Mouse (Mus musculus): ENCODE data around the gene Ing3. TPM values are rescaled to one million over a fixed set of nuclear protein-coding genes. Genes with fewer than 3 reads are reported as not detected.

Gene Ing3
- total and polyA plus RNA-seq, 3 experiments: 12.5 to 27.0 (median 15.2) TPM

DNA sequence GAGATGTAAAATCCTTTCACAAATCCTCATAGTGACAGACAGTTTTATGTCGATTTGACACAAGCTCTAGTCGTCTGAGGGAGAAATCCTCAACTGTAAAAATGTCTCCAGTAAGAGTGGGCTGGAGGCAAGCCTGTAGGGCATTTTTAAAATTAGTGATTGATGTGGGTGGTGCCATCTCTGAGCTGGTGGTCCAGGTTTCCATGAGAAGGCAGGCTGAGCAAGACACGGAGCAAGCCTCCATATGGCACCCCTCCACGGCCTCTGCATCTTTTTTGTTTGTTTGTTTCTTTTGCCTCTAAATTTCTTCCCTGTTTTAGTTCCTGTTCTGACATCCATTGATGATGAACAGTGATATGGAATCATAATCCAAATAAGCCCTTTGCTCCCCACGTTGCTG is 63.1 kb downstream of the Ing3 start:
- DNase-seq (ENCODE audit: low spot score) (no peak), ATAC-seq (ENCODE audit: extremely low read depth, insufficient number of reproducible peaks, low FRiP score, poor library complexity, severe bottlenecking) (no peak)
- TF ChIP-seq TAL1 (conservative IDR thresholded peaks at IDR 0.05; ENCODE audit: low read depth, low read length) (no peak), CTCF (IDR thresholded peaks at IDR 0.05; ENCODE audit: low read depth, low read length) (no peak), GATA1 (IDR thresholded peaks at IDR 0.05; ENCODE audit: borderline replicate concordance, low read length) (no peak), GATA2 (IDR thresholded peaks at IDR 0.05; ENCODE audit: borderline replicate concordance, low read depth, low read length) (no peak)
- Histone ChIP-seq H3K36me3 (replicated peaks) (no peaks in the 10 kb centered on the region), H3K4me3 (ENCODE audit: low read depth, low read length) (no peak overlapping the region), H3K27me3 (ENCODE audit: insufficient read depth, low read length) (peaks cover 18% of the 10 kb centered on the region), H3K9me3 (replicated peaks) (no peaks in the 10 kb centered on the region), H3K4me1 (ENCODE audit: insufficient read depth, low read depth, low read length) (no peaks in the 10 kb centered on the region)

DNA sequence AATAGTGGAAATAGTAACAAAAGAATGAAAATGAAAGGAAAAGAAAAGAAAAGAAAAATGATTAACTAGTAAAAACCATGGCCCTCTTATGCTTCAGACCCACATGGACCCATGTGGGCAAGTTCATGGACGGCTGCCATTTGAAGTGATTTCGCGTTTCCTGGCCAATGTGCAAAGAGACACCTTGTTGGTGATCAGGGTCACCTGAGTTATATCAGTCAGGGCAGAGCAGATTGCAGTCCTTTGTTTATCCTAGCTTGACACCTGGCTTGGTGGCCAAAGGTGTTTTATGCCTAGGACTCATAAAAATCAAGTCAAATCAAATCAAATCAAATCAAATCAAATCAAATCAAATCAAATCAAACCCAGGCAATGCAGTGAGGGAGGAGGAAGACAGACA is 64.0 kb downstream of the Ing3 start:
- no peaks in the 10 kb centered on the region for H3K36me3 ChIP-seq (replicated peaks)
- H3K27me3 ChIP-seq (ENCODE audit: insufficient read depth, low read length): peaks cover 18% of the 10 kb centered on the region
- no peak for ATAC-seq (ENCODE audit: extremely low read depth, insufficient number of reproducible peaks, low FRiP score, poor library complexity, severe bottlenecking)
- DNase-seq (ENCODE audit: low spot score): no peak
- no peaks in the 10 kb centered on the region for H3K4me1 ChIP-seq (ENCODE audit: insufficient read depth, low read depth, low read length)
- H3K4me3 ChIP-seq (ENCODE audit: low read depth, low read length): no peak overlapping the region
- TF ChIP-seq POLR2AphosphoS5 (IDR thresholded peaks at IDR 0.05; ENCODE audit: insufficient replicate concordance, low read depth, low read length) (no peak), CTCF (IDR thresholded peaks at IDR 0.05; ENCODE audit: low read depth, low read length) (no peak), TAL1 (conservative IDR thresholded peaks at IDR 0.05; ENCODE audit: low read depth, low read length) (no peak), GATA1 (IDR thresholded peaks at IDR 0.05; ENCODE audit: borderline replicate concordance, low read length) (no peak), GATA2 (IDR thresholded peaks at IDR 0.05; ENCODE audit: borderline replicate concordance, low read depth, low read length) (no peak)
- H3K9me3 ChIP-seq (replicated peaks): no peaks in the 10 kb centered on the region

DNA sequence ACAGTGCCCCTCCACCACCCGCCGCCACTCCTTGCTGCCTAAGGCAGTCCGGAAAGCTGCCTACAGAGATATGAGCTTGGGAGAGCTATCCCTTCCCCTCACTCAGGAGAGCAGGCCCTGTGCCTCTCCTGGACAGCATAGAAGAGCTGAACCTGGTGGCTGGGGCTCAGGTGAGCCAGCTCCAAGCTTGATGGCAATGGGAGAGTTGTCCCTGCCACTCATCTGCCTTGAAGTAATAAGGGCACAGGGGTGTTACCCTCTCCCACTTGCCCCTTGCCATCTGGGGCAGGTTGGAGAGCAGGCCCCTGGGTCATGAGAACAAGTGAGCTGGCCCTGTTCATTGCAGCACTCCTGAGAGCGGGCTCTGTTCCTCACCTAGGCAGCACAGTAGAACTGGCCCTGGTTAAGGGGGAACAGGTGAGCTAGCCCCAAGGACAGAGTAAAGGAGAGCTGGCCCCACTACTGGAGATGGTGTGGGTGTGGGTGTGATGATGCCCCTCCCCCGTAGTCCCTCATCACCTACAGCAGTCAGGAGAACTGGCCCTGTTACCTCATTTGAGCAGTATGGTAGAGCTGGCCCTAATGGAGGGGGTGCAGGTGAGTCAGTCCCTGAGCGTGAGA is 65.0 kb downstream of the Ing3 start:
- H3K36me3 ChIP-seq (replicated peaks): no peaks in the 10 kb centered on the region
- no peak overlapping the region for H3K4me3 ChIP-seq (ENCODE audit: low read depth, low read length)
- H3K4me1 ChIP-seq (ENCODE audit: insufficient read depth, low read depth, low read length): no peaks in the 10 kb centered on the region
- ATAC-seq (ENCODE audit: extremely low read depth, insufficient number of reproducible peaks, low FRiP score, poor library complexity, severe bottlenecking): no peak
- TF ChIP-seq TAL1 (conservative IDR thresholded peaks at IDR 0.05; ENCODE audit: low read depth, low read length) (no peak), POLR2AphosphoS5 (IDR thresholded peaks at IDR 0.05; ENCODE audit: insufficient replicate concordance, low read depth, low read length) (no peak), GATA1 (IDR thresholded peaks at IDR 0.05; ENCODE audit: borderline replicate concordance, low read length) (no peak), GATA2 (IDR thresholded peaks at IDR 0.05; ENCODE audit: borderline replicate concordance, low read depth, low read length) (no peak), CTCF (IDR thresholded peaks at IDR 0.05; ENCODE audit: low read depth, low read length) (no peak)
- H3K9me3 ChIP-seq (replicated peaks): no peaks in the 10 kb centered on the region
- H3K27me3 ChIP-seq (ENCODE audit: insufficient read depth, low read length): peaks cover 20% of the 10 kb centered on the region
- no peak for DNase-seq (ENCODE audit: low spot score)

DNA sequence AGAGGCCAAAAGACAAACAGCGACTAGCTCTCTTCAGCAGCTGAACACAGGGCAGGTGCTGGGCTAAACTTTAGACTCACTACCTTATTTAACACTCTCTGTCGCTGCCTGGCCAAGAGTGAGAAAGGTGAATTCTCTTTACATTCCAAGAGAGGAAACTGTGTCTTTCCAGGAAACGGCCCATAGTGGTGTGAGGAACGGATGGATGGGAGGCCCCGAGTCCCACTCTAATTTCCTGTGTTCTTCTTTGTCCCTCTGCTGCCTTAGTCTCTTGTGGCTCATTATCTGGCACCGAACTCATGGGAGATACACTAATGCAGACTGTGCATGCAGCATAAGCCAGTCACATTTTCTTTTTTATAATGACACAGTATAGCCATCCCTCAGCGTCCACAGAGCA is 68.3 kb downstream of the Ing3 start:
- no peaks in the 10 kb centered on the region for H3K9me3 ChIP-seq (replicated peaks)
- ATAC-seq (ENCODE audit: extremely low read depth, insufficient number of reproducible peaks, low FRiP score, poor library complexity, severe bottlenecking) (no peak), DNase-seq (ENCODE audit: low spot score) (no peak)
- no peaks in the 10 kb centered on the region for H3K36me3 ChIP-seq (replicated peaks)
- H3K27me3 ChIP-seq (ENCODE audit: insufficient read depth, low read length): peaks cover 16% of the 10 kb centered on the region
- no peaks in the 10 kb centered on the region for H3K4me1 ChIP-seq (ENCODE audit: insufficient read depth, low read depth, low read length)
- no peak overlapping the region for H3K4me3 ChIP-seq (ENCODE audit: low read depth, low read length)
- TF ChIP-seq CTCF (IDR thresholded peaks at IDR 0.05; ENCODE audit: low read depth, low read length) (no peak), TAL1 (conservative IDR thresholded peaks at IDR 0.05; ENCODE audit: low read depth, low read length) (no peak), GATA2 (IDR thresholded peaks at IDR 0.05; ENCODE audit: borderline replicate concordance, low read depth, low read length) (no peak), POLR2AphosphoS5 (IDR thresholded peaks at IDR 0.05; ENCODE audit: insufficient replicate concordance, low read depth, low read length) (no peak), GATA1 (IDR thresholded peaks at IDR 0.05; ENCODE audit: borderline replicate concordance, low read length) (no peak)

DNA sequence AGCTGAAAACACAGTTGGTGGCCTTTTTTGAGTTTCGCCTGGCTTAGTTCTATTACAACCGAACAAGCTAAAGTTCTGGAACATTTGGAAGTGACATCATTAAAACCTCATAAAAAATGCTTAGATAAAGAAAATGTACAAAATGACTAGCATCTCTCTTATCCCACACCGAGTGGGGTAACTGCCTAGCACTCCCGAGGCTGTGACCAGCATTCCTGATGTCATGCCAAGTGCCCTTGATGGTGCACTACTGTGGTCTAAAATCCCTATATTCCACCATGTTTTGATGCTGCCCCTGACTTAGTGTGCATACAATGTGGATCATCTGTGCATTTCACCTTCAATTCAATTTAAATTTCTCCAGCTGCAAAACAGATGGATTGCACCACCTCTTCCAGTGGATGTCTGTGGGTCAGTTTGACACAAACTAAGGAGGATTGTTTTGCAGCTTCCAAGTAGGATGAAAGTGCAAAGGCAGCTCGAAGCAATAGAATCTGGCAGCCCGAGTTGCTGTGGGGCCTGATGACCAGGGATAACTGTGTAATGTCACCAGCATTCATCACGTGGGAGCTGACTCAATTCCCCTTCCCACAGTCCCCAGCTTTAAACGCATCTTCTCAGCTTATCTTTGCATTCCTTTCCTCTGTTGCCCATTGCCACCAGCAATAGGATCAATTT is 69.5 kb downstream of the Ing3 start:
- DNase-seq (ENCODE audit: low spot score) (no peak), ATAC-seq (ENCODE audit: extremely low read depth, insufficient number of reproducible peaks, low FRiP score, poor library complexity, severe bottlenecking) (no peak)
- Histone ChIP-seq H3K9me3 (replicated peaks) (no peaks in the 10 kb centered on the region), H3K4me1 (ENCODE audit: insufficient read depth, low read depth, low read length) (no peaks in the 10 kb centered on the region), H3K4me3 (ENCODE audit: low read depth, low read length) (no peak overlapping the region), H3K36me3 (replicated peaks) (no peaks in the 10 kb centered on the region), H3K27me3 (ENCODE audit: insufficient read depth, low read length) (peaks cover 16% of the 10 kb centered on the region)
- no peak for TF ChIP-seq GATA1 (IDR thresholded peaks at IDR 0.05; ENCODE audit: borderline replicate concordance, low read length)
- no peak for TF ChIP-seq POLR2AphosphoS5 (IDR thresholded peaks at IDR 0.05; ENCODE audit: insufficient replicate concordance, low read depth, low read length)
- no peak for TF ChIP-seq CTCF (IDR thresholded peaks at IDR 0.05; ENCODE audit: low read depth, low read length)
- no peak for TF ChIP-seq GATA2 (IDR thresholded peaks at IDR 0.05; ENCODE audit: borderline replicate concordance, low read depth, low read length)
- no peak for TF ChIP-seq TAL1 (conservative IDR thresholded peaks at IDR 0.05; ENCODE audit: low read depth, low read length)

DNA sequence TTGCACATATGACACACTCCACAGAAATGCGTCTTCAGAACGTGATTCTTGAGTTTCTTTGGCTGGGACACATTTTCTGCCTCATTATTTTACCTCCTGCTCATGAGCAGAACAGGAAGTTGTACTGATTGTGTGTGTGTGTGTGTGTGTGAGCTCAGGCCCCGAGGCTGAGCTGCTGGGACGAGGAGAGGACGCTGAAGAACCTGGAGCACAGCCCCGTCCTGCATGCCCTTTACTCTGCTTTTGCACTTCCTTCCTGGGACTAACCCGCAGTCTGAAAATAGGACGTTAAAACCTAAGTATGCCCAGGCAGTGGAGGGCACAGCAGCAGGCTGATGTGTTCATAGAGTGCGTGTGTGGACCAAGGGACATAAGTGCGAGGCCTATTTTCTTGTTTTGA is 70.3 kb downstream of the Ing3 start:
- H3K36me3 ChIP-seq (replicated peaks): no peaks in the 10 kb centered on the region
- DNase-seq (ENCODE audit: low spot score) (no peak), ATAC-seq (ENCODE audit: extremely low read depth, insufficient number of reproducible peaks, low FRiP score, poor library complexity, severe bottlenecking) (no peak)
- peaks cover 16% of the 10 kb centered on the region for H3K27me3 ChIP-seq (ENCODE audit: insufficient read depth, low read length)
- no peaks in the 10 kb centered on the region for H3K9me3 ChIP-seq (replicated peaks)
- no peaks in the 10 kb centered on the region for H3K4me1 ChIP-seq (ENCODE audit: insufficient read depth, low read depth, low read length)
- H3K4me3 ChIP-seq (ENCODE audit: low read depth, low read length): no peak overlapping the region
- TF ChIP-seq POLR2AphosphoS5 (IDR thresholded peaks at IDR 0.05; ENCODE audit: insufficient replicate concordance, low read depth, low read length) (no peak), CTCF (IDR thresholded peaks at IDR 0.05; ENCODE audit: low read depth, low read length) (no peak), TAL1 (conservative IDR thresholded peaks at IDR 0.05; ENCODE audit: low read depth, low read length) (no peak), GATA1 (IDR thresholded peaks at IDR 0.05; ENCODE audit: borderline replicate concordance, low read length) (no peak), GATA2 (IDR thresholded peaks at IDR 0.05; ENCODE audit: borderline replicate concordance, low read depth, low read length) (no peak)

Data from G1E (cell line).